Mouse (Mus musculus) layer of hippocampus, adult 8-10 months (tissue): Measurements from ENCODE around the gene Midn. TPM values are rescaled to one million over a fixed set of nuclear protein-coding genes. Genes with fewer than 3 reads are reported as not detected.
"Not testable (repeated sequence)": the region's sequence is repeated elsewhere in the genome, so short reads cannot be mapped to it uniquely, and the experiment has no call there.

Experiments used
- DNase-seq, 2 experiments: peaks; one replicate each; pipeline ENCODE4 v3.0.0; 2022; ENCODE audit warnings: low spot score in 2 of 2
- total RNA-seq, 4 experiments: library from RNA; stranded (reverse); gene quantifications; 2 replicates each; pipeline ENCODE4 v1.2.4; 2022

Midn gene
- total RNA-seq, 4 experiments from 2014 or later: 47.2 to 63.6 (median 58.0) TPM

DNA sequence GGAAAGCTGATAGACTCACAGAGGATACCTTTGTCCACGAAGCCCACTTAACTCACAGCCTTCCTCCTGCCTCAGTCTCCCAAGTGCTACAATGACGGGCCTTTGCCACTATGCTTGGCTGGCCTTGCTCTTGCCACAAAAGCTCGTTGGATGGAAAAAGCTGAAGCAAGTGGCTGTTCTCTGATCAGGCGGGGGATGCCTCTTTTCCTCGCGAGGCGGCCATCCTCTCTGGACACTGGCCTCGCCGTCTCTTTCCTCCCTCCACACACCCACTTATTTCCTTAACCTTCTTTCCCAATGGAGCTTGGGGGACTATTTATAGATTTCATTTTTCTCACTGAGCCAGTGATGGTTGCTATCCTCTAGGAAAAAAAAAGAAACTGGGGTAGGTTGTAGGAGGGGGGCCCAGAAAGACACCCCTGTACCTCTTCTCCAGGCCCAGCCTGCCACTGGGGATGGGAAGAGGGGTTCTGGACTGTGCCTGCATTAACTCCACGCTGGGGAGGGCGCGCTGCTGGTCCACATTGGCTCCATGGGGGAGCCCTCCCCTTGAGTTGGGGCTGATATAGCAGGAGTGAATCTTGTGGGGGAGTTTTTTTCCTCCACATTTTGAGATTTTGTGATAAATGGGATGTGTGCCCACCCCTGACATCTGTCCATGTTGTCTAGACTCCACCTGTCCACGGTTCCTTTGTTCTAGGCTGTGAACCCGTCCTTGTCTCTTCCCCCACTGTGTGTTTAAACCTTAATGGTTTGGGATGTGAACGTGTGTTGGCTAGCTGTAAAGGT is 9.3 kb downstream of the Midn start:
- DNase-seq: no peak

GRCm38 (mm10) chr10:80158307-80158986 is 10.4 kb downstream of the Midn start:
- DNase-seq: no peak

- no peak for DNase-seq
Observed at GRCm38 (mm10) chr10:80159021-80159560, 11.0 kb downstream of the Midn start.

DNA sequence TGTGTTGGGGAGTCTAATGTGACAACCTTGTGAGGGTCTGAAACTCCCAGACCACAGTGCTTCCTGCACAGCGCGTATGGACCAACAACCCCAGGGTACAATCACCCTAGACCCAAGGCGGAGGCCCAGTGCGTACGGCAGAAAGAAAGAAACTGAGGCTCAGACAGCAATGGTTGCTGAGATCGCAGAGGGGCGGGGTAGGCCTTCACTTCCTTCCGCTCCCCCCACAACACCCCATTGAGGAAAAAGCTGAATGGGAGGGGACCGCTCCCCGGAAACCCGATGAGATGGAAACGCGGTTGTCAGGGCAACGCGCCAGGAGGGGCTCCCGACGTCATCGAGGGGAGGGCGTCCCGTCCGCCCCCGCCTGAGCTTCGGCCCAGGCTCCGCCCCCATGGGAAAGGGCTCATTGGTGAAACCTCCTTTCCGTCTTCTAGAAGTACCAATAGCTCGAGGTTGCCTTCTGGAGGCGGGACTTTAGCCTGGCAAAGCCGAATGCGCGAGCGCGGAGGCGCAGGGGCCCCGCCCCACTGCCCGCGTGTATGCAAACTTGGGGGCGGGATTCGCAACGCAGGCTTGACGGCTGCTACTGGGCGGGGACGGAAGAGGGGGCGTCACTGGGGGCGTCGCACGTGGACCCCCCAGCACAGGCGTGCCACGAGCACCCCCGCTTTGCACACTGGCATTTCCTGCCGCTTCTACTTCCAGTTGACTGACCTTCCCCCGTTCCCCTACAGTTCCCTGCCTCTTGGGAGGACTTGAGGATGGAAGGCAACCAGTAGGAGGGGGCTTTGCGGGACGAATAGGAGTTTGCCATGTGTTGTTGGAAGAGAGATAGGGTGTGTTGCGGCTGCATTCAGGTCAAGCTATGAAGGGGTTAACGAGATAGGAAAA is 11.7 kb downstream of the Midn start:
- peak; percentile 98 to 99 for DNase-seq

- DNase-seq: no peak
Observed at GRCm38 (mm10) chr10:80160455-80161371, 12.6 kb downstream of the Midn start.

DNA sequence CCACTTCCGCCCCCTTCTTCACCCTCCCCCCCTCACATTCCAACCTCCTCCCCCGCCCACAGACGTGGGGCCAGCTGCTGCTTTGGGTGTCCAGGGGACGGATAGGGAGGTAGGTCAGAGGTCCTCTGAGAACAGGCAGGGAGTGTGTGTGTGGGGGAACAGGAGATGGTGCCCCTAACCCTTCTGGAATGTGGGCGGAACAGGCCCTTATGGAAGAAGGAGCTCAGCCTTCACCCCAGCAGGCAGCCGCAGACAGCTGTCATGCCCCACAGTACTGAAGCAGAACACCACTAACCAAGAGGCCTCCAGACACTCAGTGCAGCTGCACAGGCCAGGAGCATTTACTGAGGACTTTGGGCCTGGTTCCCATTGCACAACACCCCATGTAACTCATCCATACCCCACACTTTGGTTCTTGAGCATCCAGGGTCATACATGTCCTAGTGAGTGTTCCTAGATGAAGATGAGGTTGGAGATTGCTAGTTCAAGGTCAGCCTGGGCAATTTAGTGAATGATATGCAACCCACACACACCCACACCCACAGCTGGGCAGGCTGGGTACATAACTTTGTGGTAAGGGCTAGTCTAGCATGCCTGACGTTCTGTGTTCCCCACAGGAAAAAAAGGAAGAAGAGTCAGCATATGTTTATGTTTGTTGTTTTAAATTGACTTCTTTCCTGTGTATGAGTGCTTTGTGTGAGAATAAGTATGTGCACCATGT is 13.6 kb downstream of the Midn start:
- DNase-seq: no peak

DNA sequence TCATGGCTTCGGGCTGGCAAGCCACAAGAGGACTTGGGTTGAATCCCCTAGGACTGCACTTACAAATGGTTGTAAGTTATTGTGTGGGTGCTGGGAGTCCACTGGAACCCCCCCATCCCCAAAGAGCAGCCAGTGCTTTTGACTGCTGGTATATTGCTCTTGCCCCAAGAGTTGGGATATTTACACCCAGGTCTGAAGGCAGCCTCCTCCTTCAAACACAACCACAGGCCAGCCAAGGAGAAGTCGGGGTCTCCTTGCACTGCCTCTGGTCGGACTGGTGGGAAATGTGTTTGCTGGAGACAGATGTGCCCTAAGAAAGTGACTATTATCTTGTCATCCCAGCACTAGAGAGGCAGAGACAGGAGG is 14.2 kb downstream of the Midn start:
- DNase-seq: no peak

DNA sequence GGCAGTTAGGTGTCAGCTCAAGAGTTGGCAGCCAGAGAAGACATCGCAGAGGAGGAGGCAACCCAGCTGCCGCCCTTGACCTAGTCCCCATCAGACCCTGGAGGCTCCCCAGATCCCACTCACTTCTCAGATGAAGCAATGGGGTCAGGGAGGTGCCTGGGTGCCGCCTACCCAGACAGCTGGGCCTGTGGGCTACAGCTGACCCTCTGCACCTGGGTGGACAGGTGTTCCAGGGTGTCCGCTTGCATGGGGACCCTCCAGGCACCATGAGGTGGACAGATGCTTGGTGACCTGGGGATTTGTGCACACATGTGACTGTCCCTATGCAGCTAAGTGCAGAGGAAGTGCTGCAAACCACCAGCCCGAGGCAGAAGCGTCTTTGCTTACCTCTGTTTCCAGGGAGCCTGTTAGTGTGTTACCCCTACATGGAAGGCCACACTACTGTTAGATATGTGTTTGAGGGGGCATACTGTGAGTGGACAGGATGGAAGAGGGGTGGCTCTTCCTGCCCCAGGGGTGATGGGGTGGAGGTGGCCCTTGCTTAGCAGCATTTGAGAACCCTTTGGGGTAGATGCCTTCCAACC is 14.7 kb downstream of the Midn start:
- no peak for DNase-seq

- no peak for DNase-seq
Observed at GRCm38 (mm10) chr10:80163721-80164120, 15.6 kb downstream of the Midn start.

DNA sequence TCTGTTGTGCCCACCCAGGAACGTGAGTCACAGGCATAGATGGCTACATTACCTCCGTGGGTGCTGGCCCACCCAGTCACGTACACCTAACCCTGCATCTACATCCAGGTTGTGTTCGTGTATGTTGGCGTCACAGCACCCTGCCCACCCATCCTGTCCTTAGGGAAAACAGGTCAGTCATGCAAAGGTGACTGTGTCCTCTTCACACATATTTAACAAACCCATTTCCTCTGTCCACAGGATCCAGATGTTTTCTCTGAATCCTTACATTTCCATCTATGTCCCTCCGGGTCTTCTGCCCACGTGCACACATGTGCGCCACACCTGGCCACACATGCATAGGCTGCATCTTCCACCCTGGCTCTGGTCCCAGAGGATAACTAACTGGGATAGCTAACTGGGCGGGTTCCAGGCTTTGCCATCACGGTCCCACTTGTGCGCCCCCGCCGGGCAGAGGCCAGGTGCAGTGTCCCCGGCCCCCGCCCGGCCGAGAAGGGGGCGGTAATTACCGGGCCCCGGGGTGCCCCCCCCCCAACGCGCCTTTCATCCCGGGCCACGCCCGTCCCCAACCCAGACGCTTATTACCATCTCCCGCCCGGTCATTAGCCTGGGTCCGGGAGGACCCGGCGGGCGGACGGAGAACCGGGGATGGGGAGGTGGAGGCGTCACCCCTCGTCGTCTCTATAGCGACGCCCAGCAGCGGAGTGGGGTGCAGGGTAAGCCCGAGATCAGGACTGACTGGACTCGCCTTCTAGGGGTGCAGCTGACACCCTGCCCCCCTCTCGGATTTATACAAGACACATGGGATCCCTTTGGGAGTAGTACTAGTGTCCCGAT is 16.3 kb downstream of the Midn start:
- no peak for DNase-seq

- DNase-seq: peak; percentile 95 to 97
Observed at GRCm38 (mm10) chr10:80164998-80165344, 16.9 kb downstream of the Midn start.

- DNase-seq: peak in 1 of 2 experiments; percentile 67
Observed at GRCm38 (mm10) chr10:80165392-80166128, 17.5 kb downstream of the Midn start, which contains the start of gene Cirbp. Gene Cirbp (plus strand): TSS chr10:80165985.

GRCm38 (mm10) chr10:80166136-80166535 is 18.1 kb downstream of the Midn start:
- DNase-seq: not testable (repeated sequence)

DNA sequence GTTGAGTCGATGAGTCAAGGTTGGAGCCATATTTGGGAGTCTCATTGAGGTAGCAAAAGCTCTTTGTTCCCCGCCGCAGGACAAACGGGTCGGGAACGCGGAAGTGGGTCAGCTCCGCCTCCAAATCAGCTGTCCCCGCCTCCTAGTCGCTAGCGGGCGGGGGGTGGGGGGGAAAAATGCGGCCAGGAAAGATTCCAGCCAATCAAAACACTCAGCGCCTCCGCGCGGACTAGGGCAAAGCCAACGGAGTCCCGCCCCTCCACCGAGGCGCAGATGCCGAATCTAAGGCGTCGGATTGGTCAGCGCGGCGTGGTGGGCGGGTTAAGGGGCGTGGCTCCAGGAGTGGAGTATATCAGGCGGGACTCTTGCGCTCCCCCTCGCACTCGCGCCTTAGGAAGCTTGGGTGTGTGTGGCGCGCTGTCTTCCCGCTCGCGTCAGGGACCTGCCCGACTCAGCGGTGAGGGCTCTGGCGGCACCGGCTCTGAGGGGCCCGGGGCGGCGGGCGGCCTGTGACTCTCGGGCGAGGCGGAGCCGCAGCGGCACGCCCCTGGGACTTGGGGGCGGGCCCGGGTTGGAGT is 19.5 kb downstream of the Midn start:
- peak; percentile 96 to 98 for DNase-seq

- peak; percentile 88 to 93 for DNase-seq
Observed at GRCm38 (mm10) chr10:80168038-80168661, 20.1 kb downstream of the Midn start.

GRCm38 (mm10) chr10:80169070-80169469 is 21.0 kb downstream of the Midn start:
- DNase-seq: no peak

DNA sequence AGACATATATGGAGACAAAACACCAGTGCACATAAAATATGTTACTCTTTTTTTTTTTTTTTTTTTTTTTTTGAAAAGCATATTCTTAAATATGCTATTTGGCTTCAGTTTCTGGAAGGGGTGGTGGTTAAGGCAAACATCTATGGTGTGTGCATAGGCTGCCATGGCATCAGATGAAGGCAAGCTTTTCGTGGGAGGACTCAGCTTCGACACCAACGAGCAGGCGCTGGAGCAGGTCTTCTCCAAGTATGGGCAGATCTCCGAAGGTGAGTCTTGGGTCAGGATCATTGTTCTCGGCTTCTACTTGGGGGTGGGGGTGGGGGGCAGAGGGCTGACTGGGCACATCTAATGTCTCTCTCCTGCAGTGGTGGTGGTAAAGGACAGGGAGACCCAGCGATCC is 21.6 kb downstream of the Midn start:
- no peak for DNase-seq
